Mouse (Mus musculus) forebrain, embryonic 14.5 days (tissue): ENCODE results near the gene Zfp871. TPM values are rescaled to one million over a fixed set of nuclear protein-coding genes. Genes with fewer than 3 reads are reported as not detected.
"Not testable (repeated sequence)": the region's sequence is repeated elsewhere in the genome, so short reads cannot be mapped to it uniquely, and the experiment has no call there.

Source experiments
- ATAC-seq: fragments of 200-750 bp; cut with Nextera tagmentation; 2 replicates; pipeline ENCODE4 v1.8.0; 2017; ENCODE audit warnings: mild to moderate bottlenecking, moderate library complexity
- DNase-seq: peaks from one replicate; pipeline ENCODE4 v3.0.0-alpha.2; 2015; ENCODE audit warnings: low spot score
- H3K27ac ChIP-seq: fragments of 300-500 bp; sonication (generic); 2 replicates; pipeline ENCODE4 v1.5.1; 2014; ENCODE audit warnings: low read depth, mild to moderate bottlenecking, control low read depth, low read length, moderate library complexity
- H3K27me3 ChIP-seq: fragments of 300-500 bp; sonication (generic); replicated peaks from 2 replicates; pipeline ENCODE4 v1.6.1; 2014; ENCODE audit warnings: low read length, control low read depth, mixed read lengths; ENCODE audit not compliant: control insufficient read depth, insufficient read depth
- H3K36me3 ChIP-seq: fragments of 300-500 bp; sonication (generic); 2 replicates; pipeline ENCODE4 v1.6.1; 2014; ENCODE audit warnings: low read length, control low read depth; ENCODE audit not compliant: control insufficient read depth, insufficient read depth
- H3K4me1 ChIP-seq: fragments of 300-500 bp; sonication (generic); 2 replicates; pipeline ENCODE4 v1.6.1; 2014; ENCODE audit warnings: antibody characterized with exemption, low read length, control low read depth; ENCODE audit not compliant: control insufficient read depth, insufficient read depth
- H3K4me2 ChIP-seq: fragments of 300-500 bp; sonication (generic); 2 replicates; pipeline ENCODE4 v1.6.1; 2014; ENCODE audit warnings: mild to moderate bottlenecking, control low read depth, low read length
- H3K4me3 ChIP-seq: fragments of 300-500 bp; sonication (generic); 2 replicates; pipeline ENCODE4 v1.5.1; 2014; ENCODE audit warnings: low read depth, low read length, control low read depth
- H3K9ac ChIP-seq: fragments of 300-500 bp; sonication (generic); 2 replicates; pipeline ENCODE4 v1.6.1; 2014; ENCODE audit warnings: mild to moderate bottlenecking, low read length, control low read depth, moderate library complexity
- H3K9me3 ChIP-seq: fragments of 300-500 bp; sonication (generic); replicated peaks from 2 replicates; pipeline ENCODE4 v1.6.1; 2016; ENCODE audit warnings: low read length, control low read depth, mixed read lengths; ENCODE audit not compliant: control insufficient read depth
- WGBS: fragments of 180-500 bp; shearing (Covaris S2); extraction: QIAGEN DNeasy Blood & Tissue Kit; methylation state at CpG from one replicate; pipeline ENCODE4 v1.1.7; 2014; 5-methylcytosine and 5-hydroxymethylcytosine counted together
- polyA plus RNA-seq: library from polyadenylated mRNA; unstranded; fragments of >200 nt; fragmentation: Nextera tagmentation; extraction: Ambion mirVana; gene quantifications from 2 replicates; pipeline ENCODE4 v1.2.1, GENCODE M21; 2014

Zfp871 gene
- polyA plus RNA-seq, 1 experiment from 2014 or later, result 44.1 TPM

DNA sequence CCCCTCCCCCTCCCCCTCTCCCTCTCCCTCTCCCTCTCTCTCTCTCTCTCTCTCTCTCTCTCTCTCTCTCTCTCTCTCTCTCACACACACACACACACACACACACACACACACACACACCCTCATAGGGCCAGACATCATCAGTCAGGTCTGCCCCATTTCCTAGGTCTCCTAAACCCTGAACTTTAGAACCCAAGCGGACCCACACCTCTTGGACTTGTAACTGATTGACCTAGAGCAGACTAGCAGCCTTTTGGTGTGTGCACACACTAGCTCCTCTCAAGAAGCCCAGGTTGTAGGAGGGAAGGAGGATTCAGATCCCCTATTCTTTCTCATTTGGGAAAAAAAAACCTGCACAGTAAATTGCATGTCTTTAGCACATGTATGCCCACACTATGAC, 65.9 kb downstream of the Zfp871 start:
- not testable (repeated sequence) for H3K9ac ChIP-seq, H3K4me1 ChIP-seq, H3K27me3 ChIP-seq, H3K36me3 ChIP-seq, DNase-seq, H3K9me3 ChIP-seq, ATAC-seq, H3K4me2 ChIP-seq, H3K4me3 ChIP-seq, H3K27ac ChIP-seq
- 86% methylated on average over 1 of the region's 1 CpGs for WGBS

Other genes with a start within 250 kb of the Zfp871 start
- gene Cyp4f37, start 167.0 kb downstream of the Zfp871 start, polyA plus RNA-seq, result not detected in 2 replicates
- gene Cyp4f40, start 129.4 kb downstream of the Zfp871 start, polyA plus RNA-seq, result not detected in 2 replicates
- gene Cyp4f15, start 102.7 kb downstream of the Zfp871 start, polyA plus RNA-seq, result 0.76 and 1.5 TPM in 2 replicates
- gene Zfp811, start 21.6 kb upstream of the Zfp871 start, polyA plus RNA-seq, result 22.2 and 25.2 TPM in 2 replicates
- 20.7 and 25.7 TPM in 2 replicates for gene Zfp799, start 42.0 kb upstream of the Zfp871 start, polyA plus RNA-seq
- 8.5 and 10.9 TPM in 2 replicates for gene Zfp870, start 103.4 kb upstream of the Zfp871 start, polyA plus RNA-seq
- gene Cyp4f14, start 129.1 kb upstream of the Zfp871 start, polyA plus RNA-seq, result 0.10 TPM in 1 of 2 replicates, not detected in the other
- 3.6 and 4.5 TPM in 2 replicates for gene Cyp4f13, start 159.1 kb upstream of the Zfp871 start, polyA plus RNA-seq
- 12.1 and 12.7 TPM in 2 replicates for gene Zfp472, start 177.5 kb upstream of the Zfp871 start, polyA plus RNA-seq
- gene Zfp952, start 204.8 kb upstream of the Zfp871 start, polyA plus RNA-seq, result 17.5 and 20.0 TPM in 2 replicates
- gene Zfp763, start 245.1 kb upstream of the Zfp871 start, polyA plus RNA-seq, result 25.5 and 29.9 TPM in 2 replicates